ENCODE assay signal across 10 mouse cellular contexts in the genomic region with DNA sequence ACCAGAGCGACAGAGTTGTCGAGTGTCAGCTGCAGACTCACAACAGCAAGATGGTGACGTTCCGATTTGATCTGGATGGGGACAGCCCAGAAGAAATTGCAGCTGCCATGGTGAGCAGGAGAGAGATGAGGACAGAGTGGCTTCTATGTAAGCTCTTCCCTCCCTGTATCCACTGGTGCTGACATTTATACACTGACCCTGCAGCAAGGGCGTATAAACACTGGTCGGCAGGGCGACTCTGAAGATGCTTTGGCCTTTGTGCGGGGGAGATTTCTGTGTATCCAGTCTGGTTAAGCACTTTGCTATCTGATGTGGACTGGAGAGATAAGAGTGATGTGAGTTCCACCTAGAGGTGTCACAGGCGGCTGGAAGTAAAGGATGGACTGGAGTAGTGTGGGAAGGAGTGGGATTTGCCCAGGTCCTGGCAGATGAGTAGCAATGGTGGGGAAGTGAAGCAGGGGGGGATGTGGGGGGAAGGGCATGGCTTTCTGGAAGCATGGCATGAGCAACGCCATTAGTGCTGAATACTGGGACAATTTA. TPM values are rescaled to one million over a fixed set of nuclear protein-coding genes. Genes with fewer than 3 reads are reported as not detected.
A peak's percentile ranks its signal among the peaks of the same experiment; 100 is the strongest.
DNase-seq lines count a peak whose midpoint lies in the region; ATAC-seq and TF ChIP-seq lines count a peak whose summit lies in the region.
"Had no signal": no experiment of that assay in that cellular context is flagged by ENCODE, and none has a peak within 500 bp of the region (broad histone marks: within the 10 kb centered on the region; RNA-seq: fewer than 3 reads in every experiment).

No protein-coding gene starts in this region.

- H3K9ac ChIP-seq in hindbrain, embryonic 11.5 days (ENCODE audit: low read depth, low read length) = no peak overlapping the region
- H3K9ac ChIP-seq in hindbrain, embryonic 12.5 days = no peak overlapping the region
- H3K9ac ChIP-seq in hindbrain, postnatal 0 days (replicated peaks; ENCODE audit: low read length) = no peak overlapping the region
- H3K9ac ChIP-seq in midbrain, embryonic 14.5 days (replicated peaks; ENCODE audit: low read length) = no peak overlapping the region

- no peak for TF ChIP-seq CTCF in hindbrain, postnatal 0 days (IDR thresholded peaks at IDR 0.05; ENCODE audit: low read depth)

- H3K27me3 ChIP-seq in hindbrain, embryonic 11.5 days (ENCODE audit: control insufficient read depth, insufficient read depth, low read length) = peaks cover 9% of the 10 kb centered on the region
- peaks cover 22% of the 10 kb centered on the region for H3K27me3 ChIP-seq in hindbrain, embryonic 12.5 days
- peaks cover 4% of the 10 kb centered on the region; the same call in 1 of the 2 replicates for H3K27me3 ChIP-seq in hindbrain, postnatal 0 days (ENCODE audit: insufficient read depth, low read length)
- H3K27me3 ChIP-seq in midbrain, embryonic 14.5 days (ENCODE audit: control insufficient read depth, insufficient read depth, low read length) = peaks cover 17% of the 10 kb centered on the region

- no peaks in the 10 kb centered on the region for H3K9me3 ChIP-seq in hindbrain, embryonic 11.5 days (ENCODE audit: control insufficient read depth, low read length)
- no peaks in the 10 kb centered on the region for H3K9me3 ChIP-seq in hindbrain, embryonic 12.5 days (replicated peaks)
- H3K9me3 ChIP-seq in hindbrain, postnatal 0 days (ENCODE audit: low read length) = no peaks in the 10 kb centered on the region
- H3K9me3 ChIP-seq in midbrain, embryonic 14.5 days (ENCODE audit: control insufficient read depth, low read length) = no peaks in the 10 kb centered on the region

- ATAC-seq in hindbrain, embryonic 11.5 days (ENCODE audit: low FRiP score) = no peak
- no peak for ATAC-seq in hindbrain, embryonic 12.5 days (ENCODE audit: low FRiP score)
- ATAC-seq in hindbrain, postnatal 0 days = 0 out of 2 replicates have a peak, but pooled peaks have one; percentile 66
- ATAC-seq in midbrain, embryonic 14.5 days (ENCODE audit: low FRiP score, low TSS enrichment) = no peak

- no peaks in the 10 kb centered on the region for H3K36me3 ChIP-seq in hindbrain, embryonic 11.5 days (ENCODE audit: control insufficient read depth, insufficient read depth, low read length)
- no peaks in the 10 kb centered on the region for H3K36me3 ChIP-seq in hindbrain, embryonic 12.5 days
- H3K36me3 ChIP-seq in hindbrain, postnatal 0 days (ENCODE audit: insufficient read depth, low read length) = no peaks in the 10 kb centered on the region
- H3K36me3 ChIP-seq in midbrain, embryonic 14.5 days (ENCODE audit: control insufficient read depth, insufficient read depth, low read length) = no peaks in the 10 kb centered on the region

- WGBS in hindbrain, embryonic 11.5 days = 34% methylated on average over 10 of the region's 10 CpGs
- WGBS in hindbrain, embryonic 12.5 days = 31% methylated on average over 10 of the region's 10 CpGs
- WGBS in hindbrain, postnatal 0 days = 40% methylated on average over 10 of the region's 10 CpGs
- 29% methylated on average over 10 of the region's 10 CpGs for WGBS in midbrain, embryonic 14.5 days

- DNase-seq in hindbrain, embryonic 11.5 days (ENCODE audit: low spot score) = peak; percentile 66
- DNase-seq in brain, adult 2 months (ENCODE audit: low read depth, low spot score) = peak; percentile 57
- peak; percentile 64 for DNase-seq in hindbrain, postnatal 0 days (ENCODE audit: low spot score)
- DNase-seq in midbrain, embryonic 14.5 days = peak; percentile 71
- no peak for DNase-seq in urinary bladder, postnatal 4 days (ENCODE audit: low spot score in 2 of 2)
- no peak for DNase-seq in urinary bladder, postnatal 10 days (ENCODE audit: low spot score)
- no peak for DNase-seq in ovary, adult 18-20 months (ENCODE audit: low spot score)
- DNase-seq: kidney, adult 11 months; lung, adult 2 months had no signal

- H3K27ac ChIP-seq in hindbrain, embryonic 11.5 days (ENCODE audit: low read depth, low read length) = no peak overlapping the region
- no peak overlapping the region for H3K27ac ChIP-seq in hindbrain, embryonic 12.5 days
- peak overlapping the region; percentile 67; the same call in 1 of the 2 replicates for H3K27ac ChIP-seq in hindbrain, postnatal 0 days
- peak overlapping the region; percentile 41; the same call in 1 of the 2 replicates for H3K27ac ChIP-seq in midbrain, embryonic 14.5 days (replicated peaks; ENCODE audit: low read depth, low read length)

- no peak overlapping the region for H3K4me3 ChIP-seq in hindbrain, embryonic 11.5 days (ENCODE audit: low read depth, low read length)
- no peak overlapping the region for H3K4me3 ChIP-seq in hindbrain, embryonic 12.5 days
- no peak overlapping the region for H3K4me3 ChIP-seq in hindbrain, postnatal 0 days (ENCODE audit: low read length)
- H3K4me3 ChIP-seq in midbrain, embryonic 14.5 days (replicated peaks; ENCODE audit: low read depth, low read length) = no peak overlapping the region

- no peaks in the 10 kb centered on the region for H3K4me1 ChIP-seq in hindbrain, embryonic 11.5 days (replicated peaks; ENCODE audit: control insufficient read depth, insufficient read depth, low read length)
- peaks cover 10% of the 10 kb centered on the region for H3K4me1 ChIP-seq in hindbrain, embryonic 12.5 days
- peaks cover 8% of the 10 kb centered on the region for H3K4me1 ChIP-seq in hindbrain, postnatal 0 days (ENCODE audit: insufficient read depth, low read length)
- peaks cover 12% of the 10 kb centered on the region for H3K4me1 ChIP-seq in midbrain, embryonic 14.5 days (ENCODE audit: control insufficient read depth, insufficient read depth, low read length)

- no peak overlapping the region for H3K4me2 ChIP-seq in hindbrain, embryonic 11.5 days (replicated peaks; ENCODE audit: low read depth, low read length)
- H3K4me2 ChIP-seq in hindbrain, embryonic 12.5 days (replicated peaks) = no peak overlapping the region
- 0 out of 2 replicates have a peak overlapping the region, but pooled peaks have one; percentile 5 for H3K4me2 ChIP-seq in hindbrain, postnatal 0 days (ENCODE audit: low read depth, low read length)
- H3K4me2 ChIP-seq in midbrain, embryonic 14.5 days (ENCODE audit: low read length) = peak overlapping the region; percentile 24; the same call in 1 of the 2 replicates

RNA-seq across cellular contexts. Expression of a gene that starts 9.2 kb away (rescaled TPM):
- polyA plus RNA-seq in hindbrain, embryonic 11.5 days (2014; fragmentation: Nextera tagmentation; extraction: Ambion mirVana) = 1.3 and 1.7 TPM in 2 replicates
- 1.5 TPM in 2 replicates for polyA plus RNA-seq in hindbrain, embryonic 12.5 days (2016; fragmentation: Nextera tagmentation; extraction: Ambion mirVana)
- total RNA-seq in hindbrain, postnatal 0 days (2014; rRNA removed) = 0.10 TPM in 1 of 2 replicates, not detected in the other
- polyA plus RNA-seq in hindbrain, postnatal 0 days (2015; fragmentation: Nextera tagmentation; extraction: Ambion mirVana) = 0.66 and 0.89 TPM in 2 replicates
- polyA plus RNA-seq in midbrain, embryonic 14.5 days (2014; fragmentation: Nextera tagmentation; extraction: Ambion mirVana) = 0.38 and 0.55 TPM in 2 replicates

RNA-seq across cellular contexts. Expression of a gene that starts 9.3 kb away (rescaled TPM):
- polyA plus RNA-seq in hindbrain, embryonic 11.5 days (2014; fragmentation: Nextera tagmentation; extraction: Ambion mirVana) = 213 and 217 TPM in 2 replicates
- polyA plus RNA-seq in hindbrain, embryonic 12.5 days (2016; fragmentation: Nextera tagmentation; extraction: Ambion mirVana) = 195 and 210 TPM in 2 replicates
- total RNA-seq in hindbrain, postnatal 0 days (2014; rRNA removed) = 146 and 154 TPM in 2 replicates
- 214 and 225 TPM in 2 replicates for polyA plus RNA-seq in hindbrain, postnatal 0 days (2015; fragmentation: Nextera tagmentation; extraction: Ambion mirVana)
- 221 and 243 TPM in 2 replicates for polyA plus RNA-seq in midbrain, embryonic 14.5 days (2014; fragmentation: Nextera tagmentation; extraction: Ambion mirVana)

RNA-seq across cellular contexts. Expression of a gene that starts 9.3 kb away (rescaled TPM):
- polyA plus RNA-seq in hindbrain, embryonic 11.5 days (2014; fragmentation: Nextera tagmentation; extraction: Ambion mirVana) = 5.2 and 6.0 TPM in 2 replicates
- polyA plus RNA-seq in hindbrain, embryonic 12.5 days (2016; fragmentation: Nextera tagmentation; extraction: Ambion mirVana) = 8.5 and 9.5 TPM in 2 replicates
- 1.5 and 2.5 TPM in 2 replicates for total RNA-seq in hindbrain, postnatal 0 days (2014; rRNA removed)
- 6.5 and 8.0 TPM in 2 replicates for polyA plus RNA-seq in hindbrain, postnatal 0 days (2015; fragmentation: Nextera tagmentation; extraction: Ambion mirVana)
- 4.3 and 5.3 TPM in 2 replicates for polyA plus RNA-seq in midbrain, embryonic 14.5 days (2014; fragmentation: Nextera tagmentation; extraction: Ambion mirVana)

RNA-seq across cellular contexts. Expression of a gene that starts 16.1 kb away (rescaled TPM):
- 117 and 119 TPM in 2 replicates for polyA plus RNA-seq in hindbrain, embryonic 11.5 days (2014; fragmentation: Nextera tagmentation; extraction: Ambion mirVana)
- polyA plus RNA-seq in hindbrain, embryonic 12.5 days (2016; fragmentation: Nextera tagmentation; extraction: Ambion mirVana) = 90.9 and 97.4 TPM in 2 replicates
- total RNA-seq in hindbrain, postnatal 0 days (2014; rRNA removed) = 66.1 and 82.1 TPM in 2 replicates
- 134 and 137 TPM in 2 replicates for polyA plus RNA-seq in hindbrain, postnatal 0 days (2015; fragmentation: Nextera tagmentation; extraction: Ambion mirVana)
- 111 and 134 TPM in 2 replicates for polyA plus RNA-seq in midbrain, embryonic 14.5 days (2014; fragmentation: Nextera tagmentation; extraction: Ambion mirVana)

RNA-seq across cellular contexts. Expression of a gene that starts 23.8 kb away (rescaled TPM):
- polyA plus RNA-seq in hindbrain, embryonic 11.5 days (2014; fragmentation: Nextera tagmentation; extraction: Ambion mirVana) = 63.0 and 71.9 TPM in 2 replicates
- 60.1 and 62.2 TPM in 2 replicates for polyA plus RNA-seq in hindbrain, embryonic 12.5 days (2016; fragmentation: Nextera tagmentation; extraction: Ambion mirVana)
- 66.1 and 72.7 TPM in 2 replicates for total RNA-seq in hindbrain, postnatal 0 days (2014; rRNA removed)
- 108 and 111 TPM in 2 replicates for polyA plus RNA-seq in hindbrain, postnatal 0 days (2015; fragmentation: Nextera tagmentation; extraction: Ambion mirVana)
- polyA plus RNA-seq in midbrain, embryonic 14.5 days (2014; fragmentation: Nextera tagmentation; extraction: Ambion mirVana) = 59.7 and 84.0 TPM in 2 replicates

Comparison
In these comparisons a context has a peak if more than half of its experiments do, and no peak if none do; other contexts are left out.
1. H3K27ac ChIP-seq: peak in hindbrain, postnatal 0 days (single experiment) and midbrain, embryonic 14.5 days (single experiment); none in hindbrain, embryonic 11.5 days (single experiment) and hindbrain, embryonic 12.5 days (single experiment).
2. H3K4me2 ChIP-seq: peak in hindbrain, postnatal 0 days (single experiment) and midbrain, embryonic 14.5 days (single experiment); none in hindbrain, embryonic 11.5 days (single experiment) and hindbrain, embryonic 12.5 days (single experiment).
3. DNase-seq: peak in hindbrain, embryonic 11.5 days (single experiment), brain, adult 2 months (single experiment), hindbrain, postnatal 0 days (single experiment) and midbrain, embryonic 14.5 days (single experiment); none in urinary bladder, postnatal 4 days (0 of 2), urinary bladder, postnatal 10 days (single experiment) and ovary, adult 18-20 months (single experiment).